Mouse (Mus musculus) thymus, postnatal 10 days (tissue): ENCODE results near the gene Homer3.

Experiments
- DNase-seq, 2 experiments: peaks; one replicate each; pipeline ENCODE4 v3.0.0; 2021; ENCODE audit warnings: low spot score in 2 of 2

Gene Homer3

DNA sequence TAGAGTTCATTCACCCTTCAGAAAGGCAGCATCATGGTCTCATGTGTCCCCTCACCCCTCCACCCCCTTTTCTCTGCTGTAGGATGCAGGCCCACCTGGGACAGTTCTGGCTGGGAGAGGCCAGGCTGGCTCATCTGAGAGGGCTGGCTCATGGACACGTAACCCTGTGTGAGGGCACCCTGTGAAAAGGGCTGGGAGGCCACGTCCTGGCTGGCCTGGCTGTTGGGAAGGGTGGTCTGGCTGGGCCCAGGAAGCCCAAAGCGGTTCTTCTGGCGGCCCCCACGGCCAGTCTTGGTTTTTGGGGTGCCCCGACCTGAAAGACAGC, 50.2 kb downstream of the Homer3 start:
- DNase-seq, result no peak

GRCm38 (mm10) chr8:70338931-70339330, 56.3 kb downstream of the Homer3 start:
- no peak for DNase-seq

DNA sequence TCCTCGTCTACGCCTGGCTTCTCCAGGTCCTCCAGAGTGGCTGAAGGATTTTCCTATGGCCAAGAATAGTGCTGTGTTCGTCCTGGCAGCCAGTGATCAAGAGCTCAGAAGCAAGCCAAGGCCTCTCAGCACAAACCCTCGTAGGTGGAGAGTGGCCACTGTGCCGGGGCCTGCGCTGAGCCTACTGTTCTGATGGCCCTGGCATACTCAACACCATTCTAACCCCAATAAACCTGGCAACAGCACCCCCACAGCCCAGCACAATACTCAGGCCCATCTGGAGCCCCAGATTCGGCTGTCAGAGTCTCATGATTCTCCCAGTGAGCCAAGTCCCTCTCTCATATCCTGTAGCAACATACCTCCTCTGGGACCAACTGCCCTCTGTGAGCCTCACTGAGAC, 58.0 kb downstream of the Homer3 start:
- no peak for DNase-seq

GRCm38 (mm10) chr8:70342007-70342406, 59.4 kb downstream of the Homer3 start:
- DNase-seq, result no peak

DNA sequence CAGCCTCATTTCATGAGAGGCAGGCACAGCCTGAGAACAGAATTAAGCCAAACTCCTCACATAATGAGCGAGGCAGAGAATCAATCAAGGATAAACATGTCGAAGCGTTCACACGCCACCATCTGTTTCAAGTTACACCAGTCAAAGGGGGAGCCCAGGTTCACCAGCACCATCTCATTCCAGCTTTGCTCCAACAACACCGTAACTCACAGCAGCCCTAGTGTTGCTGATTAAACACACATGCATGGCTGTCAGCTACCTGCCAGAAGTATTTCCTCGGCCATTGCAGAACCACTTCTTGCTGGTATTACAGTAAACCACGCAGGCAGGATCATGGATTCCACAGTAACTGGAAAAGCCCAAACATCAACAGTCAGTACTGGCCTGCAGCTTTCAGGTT, 60.4 kb downstream of the Homer3 start:
- DNase-seq, result no peak

- DNase-seq, result peak in 1 of 2 experiments; percentile 32
These were observed 61.1 kb downstream of the Homer3 start for GRCm38 (mm10) chr8:70343696-70344095.
